Mouse (Mus musculus): ENCODE measurements at regions not wholly inside any gene's neighbourhood (a gene's known extent, or its start where the extent isn't known, plus 50 kb on each side); places are given as distances from the start of the nearest gene placed in this dataset.

DNA sequence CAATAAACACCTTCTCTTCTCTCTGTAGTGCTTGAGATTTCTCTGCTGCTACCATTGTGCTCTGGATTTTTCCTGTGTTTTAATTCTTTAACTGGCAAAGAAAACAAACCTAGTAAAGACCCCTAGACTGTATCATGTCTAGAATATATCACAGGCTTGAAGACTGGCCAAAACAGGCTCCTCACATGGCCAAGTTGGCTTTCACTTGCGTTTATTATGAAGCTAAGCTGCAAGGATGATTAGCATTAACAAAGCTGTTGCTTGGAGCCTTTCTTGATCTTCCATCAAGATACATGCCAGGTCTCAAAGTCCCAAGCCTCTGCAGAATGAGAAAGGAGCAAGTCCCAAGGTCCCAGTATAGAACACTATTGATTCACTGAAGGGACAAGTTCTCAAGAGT, 551.9 kb upstream of the Klf4 start:
- ATAC-seq (ENCODE audit: low FRiP score): no peak
- Histone ChIP-seq H3K27me3 (replicated peaks) (no peaks in the 10 kb centered on the region), H3K27ac (replicated peaks) (no peak overlapping the region), H3K9me3 (replicated peaks) (no peaks in the 10 kb centered on the region), H3K4me3 (replicated peaks) (no peak overlapping the region), H3K4me1 (peaks cover 9% of the 10 kb centered on the region), H3K9ac (replicated peaks) (no peak overlapping the region), H3K4me2 (no peak overlapping the region), H3K36me3 (no peaks in the 10 kb centered on the region)
- WGBS: 70% methylated on average over 1 of the region's 1 CpGs

DNA sequence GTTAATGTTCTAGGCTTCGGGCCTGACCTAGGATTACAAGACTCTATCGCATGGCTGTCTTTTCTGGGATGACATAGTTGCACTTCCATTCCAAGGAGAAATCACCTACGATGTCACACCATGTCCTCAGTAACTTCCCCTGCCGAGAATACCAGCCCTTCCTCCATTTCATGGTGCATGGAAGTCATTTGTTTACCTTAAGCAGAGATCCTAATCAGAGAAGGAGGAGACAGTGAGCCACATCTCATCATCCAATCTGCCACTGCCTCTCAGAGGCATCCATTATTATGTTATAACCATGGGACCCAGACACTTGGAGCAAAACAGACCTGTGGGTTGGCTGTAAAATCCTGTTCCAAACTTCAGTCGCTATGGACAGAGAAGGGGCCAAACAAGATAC, 550.1 kb upstream of the Klf4 start:
- 90% methylated on average over 5 of the region's 5 CpGs for WGBS

DNA sequence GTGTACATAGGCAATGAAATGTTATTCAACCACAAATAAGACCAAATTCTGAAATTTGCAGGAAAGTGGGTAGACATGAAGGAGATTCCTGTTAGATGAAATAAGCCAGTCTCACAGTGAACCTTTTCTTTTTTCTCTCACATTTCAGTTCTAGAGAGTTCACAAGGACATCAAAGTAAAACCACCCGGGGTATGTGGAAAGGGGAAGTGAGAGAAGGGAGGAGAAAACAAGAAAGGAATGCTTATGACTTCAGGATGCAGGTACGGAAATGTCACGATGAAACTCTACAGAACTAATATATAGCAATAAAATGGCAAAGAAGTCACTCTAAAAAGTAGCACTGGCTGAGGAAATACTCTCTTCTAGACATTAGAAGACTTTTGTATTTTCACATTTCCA, 548.7 kb upstream of the Klf4 start:
- H3K27me3 ChIP-seq (replicated peaks): no peaks in the 10 kb centered on the region
- 81% methylated on average over 3 of the region's 3 CpGs for WGBS
- H3K36me3 ChIP-seq: no peaks in the 10 kb centered on the region

More for the DNA sequence above, 550.1 kb upstream of the Klf4 start:
- Histone ChIP-seq H3K4me3 (replicated peaks) (no peak overlapping the region), H3K27ac (replicated peaks) (no peak overlapping the region), H3K4me1 (no peaks in the 10 kb centered on the region), H3K27me3 (replicated peaks) (no peaks in the 10 kb centered on the region), H3K4me2 (no peak overlapping the region), H3K36me3 (no peaks in the 10 kb centered on the region), H3K9ac (replicated peaks) (no peak overlapping the region), H3K9me3 (replicated peaks) (no peaks in the 10 kb centered on the region)
- no peak for ATAC-seq (ENCODE audit: low FRiP score)

DNA sequence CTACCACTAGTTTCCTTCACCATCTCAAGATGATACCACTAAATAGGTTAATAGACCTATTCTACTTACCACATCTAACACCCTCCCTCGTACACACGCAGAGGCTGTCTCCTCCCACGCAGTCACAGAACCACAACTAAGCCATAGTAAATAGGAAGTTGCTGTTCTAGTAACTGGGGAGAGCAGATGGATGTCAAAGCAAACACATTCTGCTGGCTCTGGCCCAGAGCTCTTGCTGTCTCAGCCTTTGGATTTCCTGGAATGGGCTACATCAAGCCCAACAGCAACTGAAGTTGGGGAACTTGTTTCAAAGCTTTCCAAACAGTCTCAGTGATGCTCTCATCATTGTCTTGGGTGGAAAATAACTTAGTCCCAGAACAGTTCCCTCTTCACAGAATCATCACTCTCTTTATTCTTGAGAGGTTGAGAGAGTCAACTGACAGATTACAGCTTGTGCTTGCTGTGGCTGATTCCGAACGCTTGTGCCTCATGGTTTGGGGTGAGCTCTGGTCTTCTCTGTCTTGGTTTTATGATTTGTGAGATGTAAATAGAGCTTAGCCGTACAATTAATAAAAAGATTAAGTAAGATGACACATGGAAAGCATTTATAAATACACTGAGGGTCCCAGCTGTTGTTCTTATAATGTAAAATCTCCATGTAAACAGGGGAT, 538.5 kb upstream of the Klf4 start:
- Histone ChIP-seq H3K4me3 (replicated peaks) (no peak overlapping the region), H3K36me3 (no peaks in the 10 kb centered on the region), H3K27ac (replicated peaks) (no peak overlapping the region), H3K9ac (replicated peaks) (no peak overlapping the region), H3K4me1 (no peaks in the 10 kb centered on the region), H3K4me2 (no peak overlapping the region), H3K9me3 (replicated peaks) (no peaks in the 10 kb centered on the region), H3K27me3 (replicated peaks) (no peaks in the 10 kb centered on the region)
- ATAC-seq (ENCODE audit: low FRiP score): no peak
- WGBS: 86% methylated on average over 6 of the region's 6 CpGs

More for the DNA sequence above, 548.7 kb upstream of the Klf4 start:
- Histone ChIP-seq H3K27ac (replicated peaks) (no peak overlapping the region), H3K9ac (replicated peaks) (no peak overlapping the region), H3K4me1 (no peaks in the 10 kb centered on the region), H3K4me2 (no peak overlapping the region), H3K4me3 (replicated peaks) (no peak overlapping the region), H3K9me3 (replicated peaks) (no peaks in the 10 kb centered on the region)
- ATAC-seq (ENCODE audit: low FRiP score): no peak

DNA sequence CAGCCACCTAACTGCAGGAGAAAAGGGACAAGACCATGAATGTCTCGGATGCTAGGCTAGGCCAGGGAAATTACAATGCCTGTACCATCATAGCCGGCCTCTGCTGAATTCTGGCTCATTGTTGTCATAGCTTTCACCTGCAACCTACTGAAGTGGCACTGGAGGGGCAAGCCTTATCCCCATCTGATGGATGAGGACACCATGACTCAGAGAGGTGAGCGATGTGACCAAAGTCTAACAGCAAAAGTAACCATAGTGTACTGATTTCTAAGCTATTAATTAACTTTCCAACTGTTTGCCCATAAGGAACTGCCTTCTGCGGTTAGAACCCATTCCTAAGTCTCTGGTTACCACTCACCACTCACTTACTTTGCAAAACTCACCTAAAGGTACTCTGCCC, 536.6 kb upstream of the Klf4 start:
- H3K4me3 ChIP-seq (replicated peaks): no peak overlapping the region
- no peaks in the 10 kb centered on the region for H3K9me3 ChIP-seq (replicated peaks)
- ATAC-seq (ENCODE audit: low FRiP score): no peak
- H3K36me3 ChIP-seq: no peaks in the 10 kb centered on the region
- H3K9ac ChIP-seq (replicated peaks): no peak overlapping the region
- H3K27ac ChIP-seq (replicated peaks): no peak overlapping the region
- H3K4me2 ChIP-seq: no peak overlapping the region
- H3K27me3 ChIP-seq (replicated peaks): no peaks in the 10 kb centered on the region
- no peaks in the 10 kb centered on the region for H3K4me1 ChIP-seq
- 93% methylated on average over 4 of the region's 4 CpGs for WGBS

DNA sequence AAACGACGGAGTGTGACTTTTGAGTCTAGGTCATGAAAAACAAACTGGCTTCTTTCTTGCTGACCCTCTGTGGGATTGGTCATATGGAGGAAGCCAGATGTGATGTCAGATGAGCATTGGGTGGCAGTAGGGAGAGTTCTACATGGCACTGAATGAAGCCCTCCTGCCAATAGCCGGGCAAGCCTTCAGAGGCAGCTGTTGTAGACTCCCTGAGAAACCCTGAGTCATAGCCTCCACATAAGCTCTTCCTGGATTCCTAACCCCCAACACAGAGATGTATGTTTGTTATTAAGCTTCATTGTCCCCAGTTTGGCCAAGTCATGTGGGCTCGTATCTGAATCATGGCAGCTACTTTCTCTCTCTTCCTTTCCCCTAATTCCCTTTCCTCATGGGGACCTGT, 532.4 kb upstream of the Klf4 start:
- H3K27ac ChIP-seq (replicated peaks): no peak overlapping the region
- H3K9ac ChIP-seq (replicated peaks): no peak overlapping the region
- H3K9me3 ChIP-seq (replicated peaks): no peaks in the 10 kb centered on the region
- no peak overlapping the region for H3K4me3 ChIP-seq (replicated peaks)
- H3K4me2 ChIP-seq: no peak overlapping the region
- no peak for ATAC-seq (ENCODE audit: low FRiP score)
- H3K36me3 ChIP-seq: no peaks in the 10 kb centered on the region
- H3K27me3 ChIP-seq (replicated peaks): no peaks in the 10 kb centered on the region
- WGBS: 99% methylated on average over 4 of the region's 4 CpGs
- H3K4me1 ChIP-seq: no peaks in the 10 kb centered on the region

DNA sequence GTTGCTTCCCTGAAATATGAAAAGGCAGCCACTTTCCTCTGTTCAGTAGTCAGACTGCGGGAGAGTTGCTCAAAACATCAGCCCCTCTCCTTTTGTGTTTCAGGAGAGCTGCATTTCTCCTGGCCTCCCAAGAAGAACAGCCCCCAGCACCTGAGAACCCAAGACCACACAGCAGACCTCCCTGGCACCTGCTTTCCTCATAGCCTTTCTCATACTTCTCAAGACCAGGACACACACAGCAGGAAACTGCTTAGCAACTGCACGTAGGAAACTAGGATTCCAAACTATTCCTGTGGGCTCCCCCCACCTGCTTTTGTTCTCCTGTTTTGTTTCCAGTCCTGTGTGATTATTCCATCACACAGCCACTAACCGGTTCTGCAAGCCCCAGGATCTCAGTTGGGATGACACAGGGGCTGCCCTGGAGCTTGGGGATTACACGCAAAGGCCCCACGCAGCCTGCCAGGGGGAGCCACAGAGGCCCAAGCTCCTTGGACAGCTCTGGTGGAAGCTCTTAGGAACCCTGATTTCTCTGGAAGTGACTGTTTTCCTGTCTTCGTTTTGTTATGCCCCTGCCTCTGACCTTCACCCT, 519.6 kb upstream of the Klf4 start:
- Histone ChIP-seq H3K27me3 (replicated peaks) (no peaks in the 10 kb centered on the region), H3K4me3 (replicated peaks) (no peak overlapping the region), H3K27ac (replicated peaks) (no peak overlapping the region), H3K4me2 (no peak overlapping the region), H3K9me3 (replicated peaks) (no peaks in the 10 kb centered on the region), H3K4me1 (peaks cover 6% of the 10 kb centered on the region), H3K36me3 (no peaks in the 10 kb centered on the region), H3K9ac (replicated peaks) (no peak overlapping the region)
- 36% methylated on average over 6 of the region's 6 CpGs for WGBS
- ATAC-seq (ENCODE audit: low FRiP score): no peak

DNA sequence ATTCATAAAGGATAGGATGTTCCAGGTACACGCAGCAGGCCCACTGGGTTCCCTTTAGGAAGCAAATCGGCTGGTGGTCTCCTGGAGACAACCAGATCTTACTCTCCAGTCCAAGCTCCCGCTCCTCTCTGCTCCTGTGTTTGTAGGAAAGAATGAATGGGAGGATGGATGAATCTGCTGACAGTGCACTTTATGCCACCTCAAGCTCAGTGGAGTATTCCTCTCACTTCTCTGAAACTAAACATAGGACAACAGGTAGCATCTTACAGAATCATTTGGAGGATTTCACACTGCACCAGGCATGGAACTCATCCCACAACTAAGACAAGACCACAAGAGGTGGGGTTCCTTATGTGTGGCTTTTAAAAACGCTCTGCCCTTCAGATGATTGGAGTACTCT, 507.1 kb upstream of the Klf4 start:
- no peak overlapping the region for H3K4me2 ChIP-seq
- no peak overlapping the region for H3K9ac ChIP-seq (replicated peaks)
- H3K4me1 ChIP-seq: peaks cover 6% of the 10 kb centered on the region; the same call in 1 of the 2 replicates
- H3K27me3 ChIP-seq (replicated peaks): no peaks in the 10 kb centered on the region
- no peaks in the 10 kb centered on the region for H3K9me3 ChIP-seq (replicated peaks)
- WGBS: 92% methylated on average over 4 of the region's 4 CpGs
- H3K27ac ChIP-seq (replicated peaks): no peak overlapping the region
- no peak for ATAC-seq (ENCODE audit: low FRiP score)
- H3K36me3 ChIP-seq: no peaks in the 10 kb centered on the region
- no peak overlapping the region for H3K4me3 ChIP-seq (replicated peaks)

DNA sequence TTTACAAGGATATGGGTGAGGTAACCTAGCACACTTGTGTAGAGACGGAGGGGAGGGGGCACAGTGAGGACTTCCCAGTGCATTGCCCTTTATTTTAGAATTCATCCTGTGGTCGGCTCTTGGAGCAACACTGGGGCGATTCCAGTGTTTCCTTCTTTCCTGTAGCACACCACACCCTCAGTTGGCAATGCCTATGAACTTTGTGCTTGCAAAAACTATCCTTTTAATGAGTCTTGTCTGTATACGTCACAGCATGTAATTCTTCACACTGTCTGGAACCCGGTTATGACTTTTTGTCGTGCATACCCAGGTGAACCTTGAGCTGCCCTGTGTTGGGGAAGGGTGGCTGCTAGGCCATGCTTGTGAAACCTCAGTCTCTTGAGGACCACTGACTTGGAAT, 504.1 kb upstream of the Klf4 start:
- 88% methylated on average over 6 of the region's 6 CpGs for WGBS

DNA sequence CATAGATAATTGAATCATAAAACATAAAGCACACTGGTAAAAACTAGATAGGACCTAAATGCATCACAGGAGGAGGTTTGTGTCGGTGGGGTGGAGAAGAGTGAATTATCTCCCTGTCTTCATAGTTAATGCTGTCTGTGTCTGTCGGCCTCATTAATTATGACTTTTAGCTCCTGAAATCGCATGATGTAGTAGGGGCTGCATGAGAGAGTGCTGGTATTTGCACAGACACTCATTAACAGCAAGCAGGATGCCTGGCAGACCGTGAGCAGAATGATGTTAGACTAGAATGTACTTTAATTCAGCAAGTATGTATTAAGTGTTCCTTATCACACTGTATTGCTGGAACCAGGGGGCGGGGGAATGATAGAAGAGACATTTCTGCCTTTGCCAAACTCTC, 503.3 kb upstream of the Klf4 start:
- Histone ChIP-seq H3K4me3 (replicated peaks) (no peak overlapping the region), H3K27ac (replicated peaks) (peak overlapping the region; percentile 46), H3K27me3 (replicated peaks) (no peaks in the 10 kb centered on the region), H3K9ac (replicated peaks) (no peak overlapping the region), H3K4me1 (peaks cover 6% of the 10 kb centered on the region; the same call in 1 of the 2 replicates), H3K9me3 (replicated peaks) (no peaks in the 10 kb centered on the region), H3K36me3 (no peaks in the 10 kb centered on the region), H3K4me2 (no peak overlapping the region)
- WGBS: 42% methylated on average over 5 of the region's 5 CpGs
- peak; percentile 82; the same call in 1 of the 2 replicates for ATAC-seq (ENCODE audit: low FRiP score)

More for the DNA sequence above, 504.1 kb upstream of the Klf4 start:
- no peak overlapping the region for H3K4me3 ChIP-seq (replicated peaks)
- H3K4me1 ChIP-seq: peaks cover 6% of the 10 kb centered on the region; the same call in 1 of the 2 replicates
- H3K27me3 ChIP-seq (replicated peaks): no peaks in the 10 kb centered on the region
- H3K9ac ChIP-seq (replicated peaks): no peak overlapping the region
- H3K36me3 ChIP-seq: no peaks in the 10 kb centered on the region
- H3K9me3 ChIP-seq (replicated peaks): no peaks in the 10 kb centered on the region
- peak overlapping the region; percentile 46; the same call in 1 of the 2 replicates for H3K27ac ChIP-seq (replicated peaks)
- no peak overlapping the region for H3K4me2 ChIP-seq
- ATAC-seq (ENCODE audit: low FRiP score): no peak

DNA sequence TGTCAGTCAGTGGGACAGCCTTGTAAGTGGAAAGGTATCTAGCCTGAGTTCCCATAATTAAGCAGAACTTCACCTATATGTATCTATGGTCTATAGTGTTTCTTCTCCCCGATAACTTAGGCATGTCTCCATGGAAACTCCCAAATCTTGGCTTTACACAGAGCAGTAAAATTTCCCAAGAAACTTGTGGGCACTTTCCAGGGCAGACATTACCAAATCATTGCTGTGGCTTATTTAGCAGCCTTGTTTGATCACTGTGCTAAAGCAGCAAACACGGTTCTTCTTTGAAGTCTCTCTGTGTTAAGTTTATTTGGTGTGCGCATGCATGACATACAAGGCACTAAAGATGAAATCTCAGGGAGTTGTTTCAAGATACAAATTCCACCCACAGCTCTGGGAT, 496.2 kb upstream of the Klf4 start:
- Histone ChIP-seq H3K4me2 (no peak overlapping the region), H3K4me1 (no peaks in the 10 kb centered on the region), H3K9me3 (replicated peaks) (no peaks in the 10 kb centered on the region), H3K9ac (replicated peaks) (no peak overlapping the region), H3K27me3 (replicated peaks) (no peaks in the 10 kb centered on the region), H3K36me3 (no peaks in the 10 kb centered on the region), H3K4me3 (replicated peaks) (no peak overlapping the region), H3K27ac (replicated peaks) (no peak overlapping the region)
- 83% methylated on average over 3 of the region's 3 CpGs for WGBS
- ATAC-seq (ENCODE audit: low FRiP score): no peak

DNA sequence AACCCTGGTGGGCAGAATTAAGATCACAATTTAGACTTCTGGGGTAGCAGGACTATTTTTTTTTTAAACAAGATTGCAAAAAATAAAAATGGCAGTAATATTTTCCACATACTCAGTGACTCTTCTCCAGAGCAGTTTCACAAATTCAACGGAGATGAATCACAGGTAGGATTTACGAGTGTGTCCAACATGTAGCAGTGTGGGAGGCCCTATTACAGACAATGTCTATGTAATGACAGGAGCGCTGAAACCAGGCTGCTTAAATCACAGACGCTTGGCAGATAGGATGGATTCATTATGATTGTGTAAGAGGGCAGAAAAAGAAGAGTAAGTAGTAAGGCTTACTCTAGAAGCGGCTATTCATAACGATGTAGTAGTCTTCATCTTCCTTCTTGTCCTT, 495.0 kb upstream of the Klf4 start:
- H3K27me3 ChIP-seq (replicated peaks): no peaks in the 10 kb centered on the region
- no peaks in the 10 kb centered on the region for H3K36me3 ChIP-seq
- H3K4me2 ChIP-seq: no peak overlapping the region
- no peaks in the 10 kb centered on the region for H3K9me3 ChIP-seq (replicated peaks)
- H3K4me3 ChIP-seq (replicated peaks): no peak overlapping the region
- 86% methylated on average over 6 of the region's 6 CpGs for WGBS
- H3K9ac ChIP-seq (replicated peaks): no peak overlapping the region
- H3K27ac ChIP-seq (replicated peaks): no peak overlapping the region
- no peak for ATAC-seq (ENCODE audit: low FRiP score)
- H3K4me1 ChIP-seq: no peaks in the 10 kb centered on the region

All from neural tube, embryonic 15.5 days (tissue).